Mouse (Mus musculus): ENCODE data around the gene Tmprss6.

The Tmprss6 gene

GRCm38 (mm10) chr15:78482518-78482917 lies 14.1 kb upstream of the Tmprss6 start:
- no peak for DNase-seq (ENCODE audit: low read depth, low spot score)

GRCm38 (mm10) chr15:78481448-78482000 lies 13.1 kb upstream of the Tmprss6 start:
- peak; percentile 4 for DNase-seq (ENCODE audit: low read depth, low spot score)

DNA sequence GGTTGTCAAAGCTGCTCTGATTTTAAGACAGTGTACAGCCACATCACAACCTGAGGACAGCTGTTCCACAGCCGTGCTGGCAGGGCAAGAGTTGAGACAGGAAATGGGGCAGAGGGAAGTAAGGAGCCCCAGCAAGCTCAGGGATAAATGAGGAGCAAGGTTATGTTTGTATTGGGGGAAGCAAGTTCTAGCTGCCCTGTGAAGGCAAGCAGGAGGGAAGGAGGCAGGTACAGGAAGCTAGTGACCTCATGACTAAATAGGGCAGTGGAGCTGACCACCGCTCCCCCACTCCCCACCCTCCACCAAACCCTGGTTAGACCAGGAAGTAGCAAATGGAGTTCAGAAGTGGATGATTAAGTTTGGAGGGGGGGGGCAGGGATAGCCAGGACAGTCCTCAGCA lies 12.6 kb upstream of the Tmprss6 start:
- DNase-seq (ENCODE audit: low read depth, low spot score), result no peak

DNA sequence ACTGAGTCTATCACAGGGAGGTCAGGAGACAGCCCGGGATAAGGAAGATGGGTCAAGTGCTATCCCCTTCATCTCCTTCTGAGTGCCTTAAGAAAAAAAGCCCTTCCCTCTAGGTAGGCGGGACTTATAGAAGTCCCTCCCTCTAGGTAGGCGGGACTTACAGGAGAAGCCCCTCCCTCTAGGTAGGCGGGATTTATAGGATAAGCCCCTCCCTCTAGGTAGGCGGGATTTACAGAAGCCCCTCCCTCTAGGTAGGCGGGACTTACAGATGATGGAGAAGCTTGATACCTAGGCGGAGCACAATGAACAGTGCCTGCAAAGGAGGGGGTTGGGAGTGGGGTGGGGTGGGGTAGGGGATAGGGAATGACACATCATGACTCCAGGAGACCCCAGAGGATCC lies 11.7 kb upstream of the Tmprss6 start:
- peak; percentile 59 for DNase-seq (ENCODE audit: low read depth, low spot score)

DNA sequence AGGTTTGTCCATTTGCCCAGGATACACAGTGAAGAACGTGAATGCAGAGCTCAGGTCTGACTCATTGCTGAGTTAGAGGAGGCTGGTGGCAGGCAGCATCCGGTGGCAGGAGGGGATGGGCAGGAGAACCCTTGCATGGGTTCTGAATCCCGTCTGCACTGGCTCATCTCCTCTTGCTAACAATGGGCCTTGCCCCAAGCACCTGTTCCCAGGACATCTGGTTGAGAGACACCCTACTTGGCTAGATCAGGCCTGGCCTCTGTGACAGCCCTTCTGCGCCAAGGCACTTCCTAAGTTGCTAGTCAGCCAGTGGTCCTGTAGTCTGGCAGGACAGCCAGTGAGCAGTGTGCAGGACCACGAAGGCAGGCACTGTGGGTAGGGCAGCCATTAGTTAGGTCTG lies 11.0 kb upstream of the Tmprss6 start:
- DNase-seq (ENCODE audit: low read depth, low spot score), result no peak

DNA sequence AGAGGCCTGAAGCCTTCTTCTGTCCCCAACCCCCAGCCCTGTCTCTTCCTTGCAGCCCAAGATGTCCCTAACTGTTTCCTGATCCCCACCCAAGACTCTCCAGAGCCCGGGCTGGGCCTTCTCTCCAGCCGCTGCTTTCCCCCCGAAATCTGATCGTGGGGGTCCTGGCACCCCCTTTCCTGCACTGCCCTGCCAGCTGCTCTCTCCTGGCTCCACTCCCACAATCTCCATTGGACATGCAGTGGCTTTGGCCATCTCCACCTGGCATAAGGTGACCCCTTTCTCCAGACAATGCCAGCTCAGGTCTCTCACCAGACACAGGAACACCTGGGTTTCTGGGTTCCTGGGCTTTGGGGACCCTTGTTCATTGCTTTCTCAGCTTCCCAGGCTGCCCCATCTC lies 9.6 kb upstream of the Tmprss6 start:
- DNase-seq (ENCODE audit: low read depth, low spot score), result no peak

GRCm38 (mm10) chr15:78476878-78477277 lies 8.4 kb upstream of the Tmprss6 start:
- no peak for DNase-seq (ENCODE audit: low read depth, low spot score)

GRCm38 (mm10) chr15:78475604-78476031 lies 7.2 kb upstream of the Tmprss6 start:
- no peak for DNase-seq (ENCODE audit: low read depth, low spot score)

GRCm38 (mm10) chr15:78473442-78473841 lies 5.0 kb upstream of the Tmprss6 start:
- DNase-seq (ENCODE audit: low read depth, low spot score), result no peak

DNA sequence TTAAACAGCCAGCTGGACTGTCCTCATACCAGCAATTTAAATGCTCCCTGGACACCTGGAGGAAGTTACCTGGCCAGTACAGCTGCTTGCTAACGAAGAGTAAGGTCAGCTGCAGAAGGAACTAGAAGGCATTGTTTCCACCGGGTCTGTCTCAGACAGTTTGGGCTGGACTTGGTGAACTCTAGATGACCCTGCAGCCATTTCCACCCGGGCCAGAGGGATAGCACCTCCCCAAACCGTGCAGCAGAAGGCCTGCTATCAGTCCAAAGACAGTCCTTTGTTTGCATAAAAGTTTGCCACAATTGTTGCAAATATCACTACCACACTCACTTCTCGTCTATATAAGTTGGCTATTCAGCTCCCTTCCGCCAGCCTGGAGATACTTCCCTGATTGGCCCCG lies 3.5 kb upstream of the Tmprss6 start:
- DNase-seq (ENCODE audit: low read depth, low spot score), result no peak

DNA sequence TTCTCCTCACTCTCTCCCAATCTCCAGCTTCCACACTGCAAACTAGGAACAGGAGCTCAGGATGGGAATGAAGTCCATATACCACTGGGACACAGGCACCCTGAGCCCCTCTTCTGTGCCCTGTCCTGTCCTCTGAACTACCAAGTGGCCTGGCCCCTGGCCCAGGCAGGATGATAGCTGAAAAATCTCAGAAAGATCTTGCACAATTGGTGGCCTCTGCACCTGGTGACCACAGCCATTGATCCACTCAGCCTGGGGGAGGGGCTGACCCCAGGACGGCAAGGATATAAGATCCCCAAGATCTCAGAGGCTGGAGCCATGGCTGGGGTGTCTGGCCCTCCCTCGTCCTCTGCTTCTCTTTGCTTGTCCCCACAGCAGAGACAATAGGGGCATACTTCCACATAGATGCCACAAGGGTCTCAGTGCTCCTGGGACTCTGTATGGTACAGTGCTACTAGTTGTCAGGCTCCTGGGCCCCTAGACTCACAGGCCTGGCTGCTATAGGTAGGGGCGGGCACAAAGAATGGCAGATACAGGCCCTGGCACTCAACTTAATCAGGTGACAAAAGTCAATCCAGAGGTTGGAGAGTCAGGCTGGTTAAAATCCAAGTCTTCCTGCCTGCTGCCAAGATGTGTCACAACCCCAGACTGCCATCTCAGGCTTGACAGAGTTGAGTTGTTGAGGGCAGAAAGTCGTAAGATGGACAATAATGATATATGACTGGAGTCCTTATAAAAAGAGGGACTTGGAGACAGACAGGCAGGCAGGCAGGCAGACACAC lies 2.3 kb upstream of the Tmprss6 start:
- no peak for DNase-seq (ENCODE audit: low read depth, low spot score)

DNA sequence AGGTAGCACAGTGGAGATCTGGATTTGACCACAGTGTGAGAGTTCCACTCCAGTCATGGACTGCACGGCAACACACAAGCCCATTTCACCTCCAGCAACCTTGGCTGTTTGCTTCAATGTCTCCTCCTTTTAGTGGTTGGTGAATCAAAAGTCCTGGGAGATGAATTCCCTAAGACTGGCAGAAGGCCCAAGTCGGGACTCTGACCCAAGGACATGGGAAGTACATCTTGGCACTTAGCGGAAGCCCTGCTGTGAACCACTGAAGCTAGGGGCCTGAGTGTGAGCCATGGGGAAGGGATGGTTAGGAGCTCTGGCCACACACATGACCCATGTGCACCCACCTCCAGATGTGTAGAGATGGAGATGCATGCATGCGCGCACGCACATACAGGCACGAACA lies 864 bp downstream of the Tmprss6 start:
- no peak for DNase-seq (ENCODE audit: low read depth, low spot score)

- DNase-seq (ENCODE audit: low read depth, low spot score), result no peak
Observed at GRCm38 (mm10) chr15:78466809-78467208, 1.6 kb downstream of the Tmprss6 start.

DNA sequence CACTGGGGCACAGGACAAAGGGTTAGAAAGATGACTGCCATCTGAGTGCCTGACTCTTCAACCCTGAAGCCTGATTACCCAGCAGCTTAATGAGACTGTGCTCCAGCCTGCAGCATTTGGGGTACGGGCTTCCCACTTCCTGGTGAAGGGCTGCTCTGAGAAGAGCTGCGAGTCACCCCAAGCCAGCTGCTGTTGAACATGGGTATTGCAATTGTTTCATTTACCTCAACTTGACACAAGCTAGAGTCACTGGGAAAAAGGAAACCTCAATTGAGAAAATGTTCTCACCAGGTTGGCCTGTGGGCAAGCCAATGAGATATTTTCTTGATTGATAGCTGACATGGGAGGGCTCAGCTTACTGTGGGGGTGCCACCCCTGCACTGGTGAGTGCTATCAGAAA lies 5.5 kb downstream of the Tmprss6 start:
- DNase-seq (ENCODE audit: low read depth, low spot score), result no peak

- DNase-seq (ENCODE audit: low read depth, low spot score), result no peak
Observed at GRCm38 (mm10) chr15:78457193-78457592, 11.2 kb downstream of the Tmprss6 start.

- DNase-seq (ENCODE audit: low read depth, low spot score), result no peak
Observed at GRCm38 (mm10) chr15:78456051-78456450, 12.4 kb downstream of the Tmprss6 start.

DNA sequence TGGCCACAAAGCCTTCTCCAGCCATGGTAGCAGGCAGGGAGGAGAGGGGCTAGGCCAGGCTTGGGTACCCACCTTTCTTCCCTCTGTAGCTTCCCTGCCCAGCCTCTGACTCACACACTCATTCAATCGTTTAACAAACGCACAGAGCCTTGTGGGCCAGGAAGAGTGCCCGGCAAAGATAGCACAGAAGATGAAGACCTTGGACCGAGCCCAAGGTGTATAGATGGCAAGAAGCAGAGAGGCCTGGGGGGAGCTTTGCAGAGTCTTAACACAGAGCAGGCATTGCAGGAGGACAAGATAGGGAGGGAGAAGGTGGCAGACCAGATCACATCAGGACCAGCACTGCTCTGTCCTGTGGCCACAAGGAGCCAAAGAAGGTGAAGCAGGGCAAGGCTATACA lies 13.3 kb downstream of the Tmprss6 start:
- DNase-seq (ENCODE audit: low read depth, low spot score), result no peak

DNA sequence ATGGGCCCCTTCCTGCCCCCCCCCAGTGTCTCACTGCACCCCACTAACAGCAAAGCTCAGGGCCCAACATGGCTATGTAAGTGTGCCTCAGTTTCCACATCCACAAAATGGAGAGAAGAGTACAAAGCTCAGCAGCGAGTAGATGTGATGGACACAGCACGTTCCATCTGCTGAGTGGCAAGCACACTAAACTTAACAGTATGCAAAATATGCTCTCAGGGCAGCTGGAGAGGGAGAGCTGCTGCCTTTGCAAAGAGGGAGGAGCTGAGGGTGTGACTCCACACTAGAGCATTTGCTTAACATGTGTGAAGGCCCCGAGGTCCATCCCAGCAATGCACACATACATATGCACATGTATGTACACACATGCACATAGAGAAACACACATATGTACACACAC lies 15.5 kb downstream of the Tmprss6 start:
- DNase-seq (ENCODE audit: low read depth, low spot score), result no peak

DNA sequence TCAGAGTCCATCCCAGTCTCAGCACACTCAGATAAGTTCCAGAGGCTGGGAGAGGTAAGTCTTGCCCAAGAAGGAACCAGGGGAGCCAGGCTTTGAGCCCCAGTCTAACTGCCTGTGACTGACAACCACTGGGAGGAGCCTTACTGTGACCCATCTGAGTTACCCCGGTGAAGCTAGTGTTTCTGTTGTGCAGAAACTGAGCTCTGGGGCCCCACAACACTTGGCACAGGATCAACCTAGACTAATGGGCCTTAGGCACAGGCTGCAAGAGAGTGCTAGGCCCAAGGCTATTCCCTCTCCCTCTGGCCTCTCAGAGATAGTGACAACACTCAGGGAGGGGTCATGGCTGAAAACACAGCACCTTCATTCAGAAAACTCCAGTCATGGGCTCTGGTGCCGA lies 17.2 kb downstream of the Tmprss6 start:
- no peak for DNase-seq (ENCODE audit: low read depth, low spot score)

GRCm38 (mm10) chr15:78450419-78450768 lies 18.0 kb downstream of the Tmprss6 start:
- DNase-seq (ENCODE audit: low read depth, low spot score), result peak; percentile 92

GRCm38 (mm10) chr15:78449694-78450418 lies 18.6 kb downstream of the Tmprss6 start:
- peak; percentile 31 for DNase-seq (ENCODE audit: low read depth, low spot score)

DNA sequence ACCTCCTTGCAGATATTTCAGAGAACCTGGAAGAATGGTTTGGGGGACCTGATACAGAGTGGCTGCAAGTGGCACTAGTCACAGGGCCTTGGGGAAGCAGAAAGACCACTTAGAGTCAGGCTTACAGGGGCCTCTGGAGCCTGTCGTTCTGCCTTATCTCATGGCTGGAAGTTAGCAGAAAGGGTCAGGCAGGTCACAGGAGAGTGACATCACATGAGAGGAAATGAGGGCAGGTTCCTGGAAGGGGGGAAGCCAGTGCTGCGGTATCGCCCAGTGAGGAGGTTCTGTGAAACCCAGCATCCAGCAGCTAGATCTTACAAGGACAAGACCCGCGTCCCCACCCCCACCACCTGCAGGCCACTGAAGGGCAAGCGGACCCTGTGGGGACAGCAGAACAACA lies 19.3 kb downstream of the Tmprss6 start:
- DNase-seq (ENCODE audit: low read depth, low spot score), result no peak
